Mouse (Mus musculus) bone marrow, adult 2 months (tissue): ENCODE data around the gene Lrp1.

Experiments
- CTCF ChIP-seq: fragments of 200-500 bp; IDR thresholded peaks from 2 replicates; pipeline ENCODE4 v1.5.1; 2011; ENCODE audit warnings: low read length, control low read depth; ENCODE audit not compliant: control insufficient read depth, insufficient read depth
- POLR2A ChIP-seq: fragments of 200-500 bp; IDR thresholded peaks from 2 replicates; pipeline ENCODE4 v1.6.1; 2011; ENCODE audit warnings: low read depth, mild to moderate bottlenecking, control low read depth, low read length, borderline replicate concordance; ENCODE audit not compliant: control insufficient read depth

- no peak for TF ChIP-seq CTCF
- no peak for TF ChIP-seq POLR2A
Measured at GRCm38 (mm10) chr10:127591514-127591913, 29.4 kb downstream of the Lrp1 start.
